Mouse (Mus musculus) ZHBTc4 (cell line): ENCODE results near the gene Cacna1b.

Source experiments
- DNase-seq: peaks from one replicate; pipeline ENCODE4 v3.0.0-alpha.2; 2011; ENCODE audit warnings: low read depth, low spot score

The Cacna1b gene

GRCm38 (mm10) chr2:24659150-24659775, 103.7 kb downstream of the Cacna1b start:
- DNase-seq, result no peak

GRCm38 (mm10) chr2:24648503-24648902, 114.4 kb downstream of the Cacna1b start:
- no peak for DNase-seq

- DNase-seq, result no peak
These were observed 116.4 kb downstream of the Cacna1b start for GRCm38 (mm10) chr2:24646452-24647146.

GRCm38 (mm10) chr2:24642834-24643233, 120.1 kb downstream of the Cacna1b start:
- DNase-seq, result no peak

GRCm38 (mm10) chr2:24638102-24638954, 124.6 kb downstream of the Cacna1b start:
- no peak for DNase-seq

GRCm38 (mm10) chr2:24633645-24634044, 129.3 kb downstream of the Cacna1b start:
- no peak for DNase-seq

- no peak for DNase-seq
These were observed 145.8 kb downstream of the Cacna1b start for GRCm38 (mm10) chr2:24617141-24617540.

- no peak for DNase-seq
These were observed 153.2 kb downstream of the Cacna1b start for GRCm38 (mm10) chr2:24609789-24610188.

- peak; percentile 45 for DNase-seq
These were observed 154.2 kb downstream of the Cacna1b start for GRCm38 (mm10) chr2:24608765-24609138.

GRCm38 (mm10) chr2:24607905-24608764, 154.8 kb downstream of the Cacna1b start:
- no peak for DNase-seq

- DNase-seq, result peak; percentile 44
These were observed 156.4 kb downstream of the Cacna1b start for GRCm38 (mm10) chr2:24606531-24606930.

GRCm38 (mm10) chr2:24605096-24605495, 157.9 kb downstream of the Cacna1b start:
- DNase-seq, result no peak

GRCm38 (mm10) chr2:24589426-24589825, 173.5 kb downstream of the Cacna1b start:
- no peak for DNase-seq

- no peak for DNase-seq
These were observed 175.0 kb downstream of the Cacna1b start for GRCm38 (mm10) chr2:24587999-24588398.

GRCm38 (mm10) chr2:24574616-24575015, 188.3 kb downstream of the Cacna1b start:
- DNase-seq, result peak; percentile 41

- DNase-seq, result no peak
These were observed 192.0 kb downstream of the Cacna1b start for GRCm38 (mm10) chr2:24570917-24571316.

- DNase-seq, result peak; percentile 50
These were observed 194.4 kb downstream of the Cacna1b start for GRCm38 (mm10) chr2:24568555-24568954.

GRCm38 (mm10) chr2:24562547-24563290, 200.2 kb downstream of the Cacna1b start:
- no peak for DNase-seq

GRCm38 (mm10) chr2:24561946-24562345, 201.0 kb downstream of the Cacna1b start:
- DNase-seq, result peak; percentile 11

- DNase-seq, result no peak
These were observed 202.8 kb downstream of the Cacna1b start for GRCm38 (mm10) chr2:24560201-24560600.

- DNase-seq, result no peak
These were observed 206.6 kb downstream of the Cacna1b start for GRCm38 (mm10) chr2:24556347-24556746.
